Mouse (Mus musculus) brain, embryonic 14.5 days (tissue): ENCODE measurements around the gene Itga3.

Source experiments
- CTCF ChIP-seq: fragments of 200-500 bp; IDR thresholded peaks from 2 replicates; pipeline ENCODE4 v1.5.1; 2012; ENCODE audit warnings: inconsistent platforms, mild to moderate bottlenecking, moderate library complexity, borderline replicate concordance; ENCODE audit not compliant: insufficient read depth, insufficient read length; ENCODE audit errors: extremely low read depth
- POLR2A ChIP-seq: fragments of 200-500 bp; IDR thresholded peaks from 2 replicates; pipeline ENCODE4 v1.6.1; 2012; ENCODE audit warnings: mild to moderate bottlenecking, inconsistent platforms, borderline replicate concordance; ENCODE audit not compliant: poor library complexity, insufficient read depth, insufficient read length, severe bottlenecking; ENCODE audit errors: extremely low read depth

DNA sequence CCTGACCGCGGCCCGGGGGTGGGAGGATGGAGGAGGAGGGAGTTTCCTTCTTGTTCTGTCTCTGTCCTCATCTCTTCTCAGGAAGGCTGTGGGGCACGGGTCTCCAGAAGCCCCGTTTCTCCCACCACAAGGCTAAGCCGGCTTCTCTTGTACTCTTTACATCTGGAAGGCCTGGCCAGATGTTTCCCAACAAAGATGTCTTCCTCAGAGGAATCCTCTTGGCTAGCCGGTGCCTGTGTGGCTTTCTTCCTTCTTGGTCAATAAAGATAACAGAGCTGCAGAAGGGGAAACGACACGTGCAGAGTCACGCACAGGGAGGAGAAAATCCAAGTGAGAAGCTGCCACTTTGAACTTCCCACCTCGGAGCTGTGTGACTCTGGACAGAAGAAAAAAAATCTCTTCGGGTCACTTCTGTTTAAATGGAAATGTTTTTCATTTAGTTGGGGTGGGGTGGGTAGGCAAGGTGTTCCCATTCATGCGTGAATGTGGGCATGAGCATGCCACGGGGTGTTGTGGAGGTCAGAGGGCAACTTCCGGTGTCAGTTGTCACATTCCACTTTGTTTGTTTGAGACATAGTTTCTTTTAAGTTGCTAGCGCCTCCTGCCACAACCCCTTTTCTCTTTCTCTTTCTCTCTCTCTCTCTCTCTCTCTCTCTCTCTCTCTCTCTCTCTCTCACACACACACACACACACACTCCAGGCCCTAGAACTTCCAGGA, 24.6 kb upstream of the Itga3 start:
- TF ChIP-seq CTCF (no peak), POLR2A (no peak)
